Mouse (Mus musculus) brain, embryonic 14.5 days (tissue): ENCODE results near the gene Ssr3. TPM values are rescaled to one million over a fixed set of nuclear protein-coding genes. Genes with fewer than 3 reads are reported as not detected.

Source experiments
- DNase-seq: peaks from one replicate; pipeline ENCODE4 v3.0.0-alpha.2; 2011; ENCODE audit warnings: low read depth
- CTCF ChIP-seq: fragments of 200-500 bp; IDR thresholded peaks from 2 replicates; pipeline ENCODE4 v1.5.1; 2012; ENCODE audit warnings: inconsistent platforms, mild to moderate bottlenecking, moderate library complexity, borderline replicate concordance; ENCODE audit not compliant: insufficient read depth, insufficient read length; ENCODE audit errors: extremely low read depth
- POLR2A ChIP-seq: fragments of 200-500 bp; IDR thresholded peaks from 2 replicates; pipeline ENCODE4 v1.6.1; 2012; ENCODE audit warnings: mild to moderate bottlenecking, inconsistent platforms, borderline replicate concordance; ENCODE audit not compliant: poor library complexity, insufficient read depth, insufficient read length, severe bottlenecking; ENCODE audit errors: extremely low read depth
- polyA plus RNA-seq: library from polyadenylated mRNA; depleted of rRNA; stranded (reverse); fragments of >200 nt; gene quantifications from 2 replicates; pipeline ENCODE4 v1.2.3, GENCODE M21; 2012

Gene Ssr3
- polyA plus RNA-seq, 1 experiment = 138 TPM

DNA sequence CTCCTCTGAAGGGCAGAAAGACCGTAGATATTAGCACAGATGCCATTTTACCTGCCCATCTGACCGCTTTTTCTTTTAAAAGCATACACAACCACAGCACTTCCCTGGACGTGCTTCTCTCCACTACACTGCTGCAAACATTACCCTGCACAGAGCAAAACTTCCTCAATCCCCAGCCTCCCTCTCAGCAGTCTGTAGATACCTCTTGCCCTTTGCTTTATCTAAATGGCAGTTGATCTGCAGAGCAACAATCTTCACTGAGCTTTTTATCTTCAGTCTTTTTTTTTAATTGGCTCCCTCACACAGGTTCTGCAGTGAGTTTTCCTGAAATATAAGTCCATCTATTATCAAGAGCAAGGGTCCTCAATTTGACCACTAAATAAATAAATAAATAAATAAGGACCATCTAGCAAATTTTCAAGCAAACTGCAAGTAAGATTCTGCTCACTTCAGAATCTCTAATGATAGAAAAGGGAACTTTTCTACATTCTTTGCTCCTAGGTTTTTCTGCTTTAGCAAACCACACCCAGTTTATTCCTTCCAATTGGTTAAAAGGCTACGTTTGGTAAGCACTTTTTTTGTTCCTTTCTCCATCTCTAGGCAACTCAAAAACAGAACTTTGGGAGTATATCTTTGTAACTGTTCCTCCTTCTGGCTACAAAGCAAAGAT is 4.5 kb upstream of the Ssr3 start:
- TF ChIP-seq CTCF = no peak
- TF ChIP-seq POLR2A = no peak
- DNase-seq = no peak

DNA sequence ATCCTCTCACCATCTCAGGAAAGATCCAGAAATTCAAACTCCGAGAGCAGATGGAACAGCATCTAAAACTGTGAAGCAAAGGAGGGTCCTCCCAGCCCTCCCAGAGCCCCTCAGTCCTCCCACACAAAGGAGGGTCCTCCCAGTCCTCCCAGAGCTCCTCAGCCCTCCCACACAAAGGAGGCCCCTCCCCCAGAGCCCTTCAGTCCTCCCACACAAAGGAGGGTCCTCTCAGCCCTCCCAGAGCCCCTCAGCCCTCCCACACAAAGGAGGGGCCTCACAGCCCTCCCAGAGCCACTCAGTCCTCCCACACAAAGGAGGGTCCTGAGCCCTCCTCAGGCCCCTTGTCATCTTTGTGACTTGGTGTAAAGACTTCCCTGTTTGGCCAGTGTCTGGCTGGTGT is 2.7 kb upstream of the Ssr3 start:
- DNase-seq = peak; percentile 14

DNA sequence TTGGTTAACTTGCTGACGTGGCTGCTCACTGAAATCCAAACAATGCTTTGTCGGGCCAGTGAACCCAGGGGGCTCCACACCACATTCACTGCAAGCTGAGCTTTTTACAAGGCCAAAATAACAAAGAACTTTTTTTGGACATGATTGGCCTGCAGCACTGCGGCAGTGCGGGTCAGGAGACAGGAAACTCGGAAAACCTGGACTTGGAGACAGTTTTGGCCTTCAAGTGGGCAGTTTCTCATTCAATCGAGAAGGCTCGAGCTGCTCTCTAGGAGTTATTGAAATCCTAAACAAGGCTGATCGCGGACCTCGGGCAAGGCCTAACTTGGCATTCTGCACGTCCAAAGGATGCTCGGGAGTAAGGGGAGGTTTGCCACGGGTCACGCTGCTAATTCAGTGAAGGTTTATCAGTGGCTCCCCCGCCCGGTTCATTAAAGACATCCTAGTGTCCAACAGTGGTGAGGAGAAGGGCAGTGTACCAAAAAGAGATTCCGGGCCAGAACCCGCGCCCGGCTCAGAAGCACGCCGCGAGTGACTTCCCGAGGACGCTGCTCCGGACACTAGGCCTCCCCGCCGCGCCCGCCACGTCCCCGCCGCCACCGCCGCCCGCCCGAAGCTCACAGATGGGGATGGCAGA is 521 bp downstream of the Ssr3 start:
- TF ChIP-seq POLR2A = no peak
- no peak for TF ChIP-seq CTCF
- no peak for DNase-seq

DNA sequence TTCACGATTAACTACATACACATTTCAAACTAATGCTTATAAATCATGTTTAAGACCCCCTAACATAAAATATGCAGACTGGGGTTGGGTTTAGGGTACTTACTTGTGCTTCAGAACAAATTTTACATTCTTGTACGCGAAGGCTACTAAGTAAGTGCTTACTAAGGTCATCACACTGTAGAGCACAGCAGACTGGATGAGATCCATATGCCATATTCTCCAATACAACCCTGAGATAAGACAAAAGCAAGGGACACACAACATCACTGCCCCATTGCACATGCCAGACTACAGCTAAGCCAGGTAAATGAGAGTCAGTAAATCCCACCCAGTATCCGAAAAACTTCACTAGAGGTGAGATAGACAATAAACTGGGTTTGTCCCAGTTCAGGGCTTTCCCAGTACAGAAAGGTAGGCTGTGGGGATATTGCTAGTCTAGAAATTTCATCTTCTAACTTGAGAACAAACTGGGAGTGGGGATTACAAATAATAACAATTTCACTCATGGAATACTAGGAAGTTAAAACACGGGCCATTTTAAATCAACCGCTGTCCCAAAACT is 1.1 kb downstream of the Ssr3 start:
- TF ChIP-seq POLR2A (no peak), CTCF (no peak)
- DNase-seq = peak; percentile 1

DNA sequence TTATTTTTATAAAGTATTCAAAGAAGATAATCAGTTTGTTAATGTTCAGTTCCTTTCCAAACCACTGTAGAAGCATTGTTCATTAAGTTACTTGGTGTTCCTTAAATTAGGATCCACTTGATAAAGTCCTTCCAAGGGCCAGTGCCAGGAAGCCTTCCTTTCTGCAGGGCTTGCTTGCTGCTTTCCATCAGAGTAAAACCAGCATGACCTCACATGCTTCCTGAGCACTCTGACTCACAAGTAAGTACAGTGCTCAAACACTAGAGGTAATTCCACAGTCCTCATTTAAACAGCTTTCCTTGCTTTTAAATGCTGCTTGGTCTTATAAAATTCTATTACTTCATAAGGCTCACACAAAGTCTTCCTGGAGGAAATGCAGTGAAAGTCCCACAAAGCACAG is 6.7 kb downstream of the Ssr3 start:
- TF ChIP-seq POLR2A (no peak), CTCF (no peak)
- DNase-seq = no peak

DNA sequence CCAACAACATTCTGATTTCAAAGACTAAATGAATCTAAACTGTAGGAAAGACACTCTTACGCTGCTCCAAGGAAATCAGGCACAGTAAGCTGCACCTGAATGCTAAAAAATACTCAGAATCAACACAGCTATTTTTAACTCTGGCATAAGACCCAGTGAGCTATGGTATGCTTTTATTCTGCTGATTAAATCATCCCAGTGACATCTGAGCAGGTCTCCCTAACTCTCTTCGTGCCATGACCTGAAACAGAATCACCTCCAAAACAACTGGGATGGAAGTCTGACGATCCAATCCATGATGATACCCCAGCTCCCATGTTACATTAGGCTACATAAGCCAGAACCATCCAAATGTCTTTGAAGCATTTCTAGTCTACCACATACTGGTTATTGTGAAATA is 8.0 kb downstream of the Ssr3 start:
- DNase-seq = no peak
- TF ChIP-seq CTCF (no peak), POLR2A (no peak)

DNA sequence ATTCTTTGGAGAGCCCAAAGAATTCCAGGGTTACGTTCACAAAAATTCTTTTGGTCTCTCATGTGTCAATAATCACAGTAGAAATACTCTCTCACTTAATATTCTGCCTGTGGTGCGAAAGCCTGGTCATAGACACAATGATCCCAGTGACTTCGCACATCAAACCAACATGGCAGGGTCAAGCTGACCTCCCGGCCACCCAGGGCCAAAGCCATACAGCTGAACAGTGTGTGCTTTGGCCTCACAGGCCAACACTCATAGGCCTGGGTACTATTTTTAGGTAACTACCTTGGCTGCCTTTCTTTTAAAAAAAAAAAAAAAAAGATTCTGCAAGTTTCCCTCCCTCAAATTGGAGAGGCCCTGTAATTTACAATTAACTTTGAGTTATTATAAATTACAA is 11.3 kb downstream of the Ssr3 start:
- TF ChIP-seq POLR2A (no peak), CTCF (no peak)
- no peak for DNase-seq

DNA sequence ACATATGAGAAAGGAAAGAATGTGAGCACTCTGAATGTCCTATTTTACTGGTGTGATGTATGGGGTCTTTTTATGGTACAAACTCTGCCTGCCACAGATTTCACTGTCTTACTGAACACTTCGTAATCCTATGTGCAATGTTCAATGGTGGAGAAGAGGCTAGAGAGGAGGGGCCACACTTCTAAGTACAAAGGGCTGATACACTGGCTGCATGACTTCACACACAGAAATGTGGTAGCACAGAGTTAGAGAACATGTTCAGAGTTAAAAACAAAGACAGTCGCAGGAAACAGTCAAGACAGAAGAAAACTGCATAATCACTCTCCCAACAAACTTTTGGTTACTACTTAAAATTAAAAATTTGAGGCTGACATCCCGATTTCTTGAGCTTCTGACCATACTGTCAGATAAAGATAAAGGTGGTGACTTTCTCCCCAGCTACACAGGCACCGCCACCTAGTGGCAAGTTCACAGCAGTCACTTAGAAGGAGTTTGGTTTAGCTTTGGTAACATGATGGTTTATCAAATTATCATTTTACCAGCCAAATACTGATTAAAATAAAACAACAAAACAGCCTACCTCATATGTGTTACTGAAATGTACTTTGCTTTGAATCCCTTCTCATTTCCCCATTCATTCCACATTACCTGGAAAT is 12.4 kb downstream of the Ssr3 start:
- TF ChIP-seq CTCF (peak; percentile 73; the same call in 1 of the 2 replicates), POLR2A (no peak)
- DNase-seq = peak; percentile 64

DNA sequence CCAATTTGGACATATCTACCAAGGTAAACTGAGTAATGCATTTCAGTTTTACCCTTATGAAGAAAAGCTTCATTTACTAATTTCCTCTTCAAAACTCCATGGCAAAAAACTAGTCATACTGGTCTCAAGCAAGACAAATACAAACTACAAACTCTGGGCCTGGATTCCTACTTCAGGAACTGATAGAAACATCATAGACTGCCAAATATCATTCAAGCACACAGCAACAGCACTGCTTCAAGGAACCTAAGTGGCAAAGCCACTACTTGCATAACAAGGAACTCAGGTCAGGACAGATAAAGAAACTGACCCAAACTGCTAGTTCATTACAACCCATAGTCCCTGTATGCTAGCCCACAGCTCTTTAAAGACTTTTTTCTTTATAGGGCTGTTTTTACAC is 13.7 kb downstream of the Ssr3 start:
- no peak for DNase-seq
- TF ChIP-seq POLR2A (no peak), CTCF (no peak)

DNA sequence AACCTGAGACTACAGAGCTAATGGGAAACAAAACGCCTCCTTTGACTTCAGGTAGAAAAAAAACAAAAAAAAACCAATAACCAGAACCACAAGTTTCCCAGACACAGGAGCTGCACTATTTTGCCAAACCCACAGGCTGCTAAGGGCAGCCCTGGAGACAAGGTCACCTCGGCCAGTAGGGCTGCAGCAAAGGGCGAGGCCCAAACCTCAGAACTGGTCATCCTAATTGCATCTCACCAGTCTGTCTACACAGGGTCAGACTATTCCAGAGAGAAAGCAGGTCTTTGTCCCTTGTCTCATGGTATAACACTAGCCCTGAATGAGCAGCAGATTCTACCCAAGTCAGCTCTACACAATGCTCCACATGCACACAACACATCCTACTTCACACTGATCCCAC is 17.7 kb downstream of the Ssr3 start:
- DNase-seq = no peak
- TF ChIP-seq CTCF (no peak), POLR2A (no peak)

DNA sequence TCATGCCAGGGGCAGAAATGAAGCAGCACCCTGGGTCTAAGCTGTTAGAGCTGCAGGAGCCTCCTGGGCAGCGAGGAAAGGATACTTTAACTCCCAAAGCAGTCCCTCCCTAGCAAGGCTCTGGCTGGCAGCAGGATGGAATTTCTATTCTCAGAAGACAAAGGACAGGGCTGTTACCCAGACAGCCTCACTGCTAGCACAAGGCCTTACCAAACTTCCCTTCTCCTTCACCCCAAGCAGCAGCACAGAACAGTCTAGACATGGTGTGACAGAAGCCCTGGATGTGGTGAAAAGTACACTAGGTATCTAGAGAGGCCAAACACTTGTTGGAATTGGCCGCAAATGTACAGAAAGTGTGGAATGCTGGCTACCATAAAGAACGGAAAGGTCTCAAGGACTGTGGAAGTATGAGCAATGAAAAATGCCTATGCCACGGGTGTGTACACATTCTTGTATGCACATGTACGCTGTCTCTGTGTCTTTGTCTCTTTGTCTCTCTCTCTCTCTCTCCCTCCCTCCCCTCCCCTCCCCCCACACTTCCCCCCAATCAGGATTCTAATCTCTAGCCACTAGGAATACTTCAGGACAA is 18.7 kb downstream of the Ssr3 start:
- TF ChIP-seq CTCF (no peak), POLR2A (no peak)
- DNase-seq = no peak
